Mouse (Mus musculus) intestine, embryonic 15.5 days (tissue): Measurements from ENCODE around the gene Nemp1. TPM values are rescaled to one million over a fixed set of nuclear protein-coding genes. Genes with fewer than 3 reads are reported as not detected.

Source experiments
- ATAC-seq: fragments of 200-750 bp; cut with Nextera tagmentation; 2 replicates; pipeline ENCODE4 v1.8.0; 2017; ENCODE audit warnings: moderate TSS enrichment, moderate library complexity
- H3K27ac ChIP-seq: fragments of 300-500 bp; sonication (generic); 2 replicates; pipeline ENCODE4 v1.5.1; 2015; ENCODE audit warnings: mild to moderate bottlenecking, inconsistent platforms
- H3K27me3 ChIP-seq: fragments of 300-500 bp; sonication (generic); replicated peaks from 2 replicates; pipeline ENCODE4 v1.6.1; 2015; ENCODE audit warnings: inconsistent platforms
- H3K36me3 ChIP-seq: fragments of 300-500 bp; sonication (generic); 2 replicates; pipeline ENCODE4 v1.6.1; 2015; ENCODE audit warnings: inconsistent platforms
- H3K4me1 ChIP-seq: fragments of 300-500 bp; sonication (generic); replicated peaks from 2 replicates; pipeline ENCODE4 v1.6.1; 2015; ENCODE audit warnings: inconsistent platforms
- H3K4me2 ChIP-seq: fragments of 300-500 bp; sonication (generic); replicated peaks from 2 replicates; pipeline ENCODE4 v1.6.1; 2015; ENCODE audit warnings: mild to moderate bottlenecking, inconsistent platforms
- H3K4me3 ChIP-seq: fragments of 300-500 bp; sonication (generic); replicated peaks from 2 replicates; pipeline ENCODE4 v1.5.1; 2015; ENCODE audit warnings: inconsistent platforms
- H3K9ac ChIP-seq: fragments of 300-500 bp; sonication (generic); 2 replicates; pipeline ENCODE4 v1.6.1; 2015; ENCODE audit warnings: inconsistent platforms
- H3K9me3 ChIP-seq: fragments of 300-500 bp; sonication (generic); 2 replicates; pipeline ENCODE4 v1.6.1; 2016; ENCODE audit warnings: inconsistent platforms
- WGBS: fragments of 180-500 bp; shearing (Covaris S2); methylation state at CpG from one replicate; pipeline ENCODE4 v1.1.7; 2015; 5-methylcytosine and 5-hydroxymethylcytosine counted together
- polyA plus RNA-seq: library from polyadenylated mRNA; unstranded; fragments of >200 nt; fragmentation: Nextera tagmentation; extraction: Ambion mirVana; gene quantifications from 2 replicates; pipeline ENCODE4 v1.2.1, GENCODE M21; 2015

The Nemp1 gene
- polyA plus RNA-seq, result 5.7 and 6.9 TPM in 2 replicates

DNA sequence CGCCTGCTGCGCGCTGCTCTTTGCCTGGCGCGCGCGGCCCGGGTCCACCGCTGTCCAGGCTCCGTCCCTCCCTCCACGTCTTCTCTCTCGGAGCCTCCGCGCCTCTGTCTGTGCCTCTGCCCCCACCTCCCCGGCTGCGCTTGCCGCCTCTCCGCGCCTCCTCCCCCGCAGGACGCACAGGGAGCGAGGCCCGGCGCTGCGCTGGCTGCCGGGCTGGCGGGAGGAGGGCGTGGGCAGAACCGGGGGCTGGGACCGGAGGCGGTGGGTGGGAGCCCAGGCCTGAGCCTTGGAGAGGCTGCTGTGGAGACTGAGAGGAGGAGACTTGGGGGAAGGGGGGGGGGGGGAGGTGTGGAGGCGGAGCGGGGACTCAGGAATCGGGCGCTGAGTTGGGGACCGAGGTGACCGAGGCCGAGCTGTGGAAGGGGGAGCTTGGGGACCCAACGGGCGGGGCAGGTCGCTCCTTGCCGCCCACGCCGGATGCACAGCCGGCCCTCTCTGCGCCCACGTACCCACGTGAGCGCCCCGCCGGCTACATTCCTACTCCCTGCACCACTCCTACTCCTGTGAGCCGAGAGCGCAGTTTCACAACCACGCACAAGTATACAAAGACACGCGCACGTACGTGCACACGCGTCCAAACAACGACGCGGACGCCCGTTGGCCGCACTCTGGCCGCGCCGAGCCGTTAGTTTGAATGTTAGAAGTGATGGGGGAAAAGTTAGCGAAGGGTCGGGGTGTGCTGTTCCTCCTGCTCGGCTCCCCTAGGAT, at the start of gene Nemp1:
Nemp1 (plus strand) TSS at position 401 of the 768 bp plus-strand sequence.
- peak; percentile 49 for ATAC-seq
- under 1% methylated on average over 68 of the region's 73 CpGs for WGBS
- H3K4me1 ChIP-seq, result peaks cover 62% of the 10 kb centered on the region
- peak within 1 kb of the TSS; percentile 68 for H3K4me3 ChIP-seq
- no peaks in the 10 kb centered on the region for H3K36me3 ChIP-seq
- peaks cover 4% of the 10 kb centered on the region; the same call in 1 of the 2 replicates for H3K27me3 ChIP-seq
- H3K9me3 ChIP-seq, result no peaks in the 10 kb centered on the region
- peak within 1 kb of the TSS; percentile 97 for H3K27ac ChIP-seq
- H3K4me2 ChIP-seq, result peak within 1 kb of the TSS; percentile 93
- H3K9ac ChIP-seq, result peak within 1 kb of the TSS; percentile 73

DNA sequence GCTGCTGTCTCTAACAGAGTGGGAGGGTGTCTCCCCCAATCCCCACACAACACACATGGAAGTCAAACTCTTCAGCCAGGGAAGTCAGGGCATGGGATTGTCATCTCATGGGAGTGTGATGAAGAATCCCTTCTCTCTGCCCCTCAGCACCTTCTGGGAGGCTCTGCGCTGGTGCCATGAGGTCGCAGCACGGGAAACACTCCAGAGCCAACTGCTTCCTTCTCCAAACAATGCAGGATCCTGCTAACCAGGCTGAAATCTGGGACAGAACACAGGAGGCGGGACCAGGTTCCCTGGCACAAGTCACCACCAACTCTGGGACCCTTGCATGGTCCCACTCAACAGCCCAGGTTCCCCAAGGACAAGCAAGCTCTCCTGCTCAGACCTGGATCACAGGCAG, 49.4 kb upstream of the Nemp1 start:
- no peaks in the 10 kb centered on the region for H3K9me3 ChIP-seq
- no peaks in the 10 kb centered on the region for H3K27me3 ChIP-seq
- 52% methylated on average over 4 of the region's 4 CpGs for WGBS
- H3K4me1 ChIP-seq, result peaks cover 79% of the 10 kb centered on the region
- no peak for ATAC-seq
- peak overlapping the region; percentile 95; the same call in 1 of the 2 replicates for H3K4me2 ChIP-seq
- peak overlapping the region; percentile 48; the same call in 1 of the 2 replicates for H3K27ac ChIP-seq
- no peak overlapping the region for H3K4me3 ChIP-seq
- H3K36me3 ChIP-seq, result peaks cover 3% of the 10 kb centered on the region; the same call in 1 of the 2 replicates
- peak overlapping the region; percentile 24; the same call in 1 of the 2 replicates for H3K9ac ChIP-seq

DNA sequence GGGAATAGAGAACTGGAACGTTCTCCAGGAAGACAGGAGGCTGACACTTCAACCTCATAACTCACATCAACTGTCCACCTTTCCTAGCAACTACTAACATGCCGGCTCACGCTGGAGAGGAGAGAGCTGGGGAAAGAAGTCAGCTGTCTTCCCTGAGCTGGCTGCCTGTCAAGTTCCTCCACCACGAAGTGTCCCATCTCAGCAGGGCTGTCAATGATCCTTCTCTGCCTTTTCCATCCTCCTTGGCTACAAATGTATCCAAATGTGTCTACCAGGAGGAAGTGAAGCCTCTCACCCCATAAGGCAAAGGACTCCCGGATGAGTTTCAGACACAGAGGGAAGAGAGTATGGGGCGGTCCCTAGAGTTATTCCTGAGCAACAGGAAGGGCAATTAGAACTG, 48.5 kb upstream of the Nemp1 start:
- Histone ChIP-seq H3K27me3 (no peaks in the 10 kb centered on the region), H3K36me3 (no peaks in the 10 kb centered on the region), H3K27ac (peak overlapping the region; percentile 2; the same call in 1 of the 2 replicates), H3K9me3 (no peaks in the 10 kb centered on the region), H3K4me1 (peaks cover 73% of the 10 kb centered on the region), H3K9ac (no peak overlapping the region), H3K4me3 (peak overlapping the region; percentile 74; the same call in 1 of the 2 replicates), H3K4me2 (peak overlapping the region; percentile 95)
- ATAC-seq, result no peak
- WGBS, result 24% methylated on average over 6 of the region's 6 CpGs

DNA sequence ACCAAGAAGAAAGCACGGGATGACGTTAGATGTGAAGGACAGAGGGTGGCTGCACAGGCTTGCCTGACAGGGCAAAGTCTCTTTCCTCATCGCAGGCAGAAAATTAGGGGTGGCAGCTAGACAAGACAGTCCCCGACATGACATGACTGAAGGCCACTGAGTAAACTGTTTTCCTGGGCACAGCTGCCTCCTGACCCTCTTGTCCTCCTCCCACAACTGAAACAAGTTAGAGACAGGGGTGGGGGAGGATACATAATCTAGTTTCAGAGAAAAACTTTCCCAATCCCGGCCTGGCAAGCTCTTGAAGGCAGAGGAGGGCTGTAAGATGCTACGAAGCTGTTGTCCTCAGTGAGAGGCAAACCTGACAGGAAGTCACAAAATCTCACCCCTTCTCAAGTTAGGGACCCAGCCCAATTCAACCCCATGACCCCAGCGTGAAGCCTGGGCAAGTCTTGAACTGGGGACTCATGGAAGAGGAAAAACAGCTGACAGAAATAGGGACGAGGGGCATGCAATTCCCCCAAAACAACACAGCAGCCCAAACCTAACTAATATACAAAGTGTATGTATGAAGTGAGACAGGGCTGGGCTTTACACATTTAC, 47.5 kb upstream of the Nemp1 start:
- WGBS, result 28% methylated on average over 8 of the region's 8 CpGs
- peak overlapping the region; percentile 74 for H3K9ac ChIP-seq
- H3K4me2 ChIP-seq, result peak overlapping the region; percentile 95
- ATAC-seq, result no peak
- H3K27ac ChIP-seq, result peak overlapping the region; percentile 92
- peaks cover 63% of the 10 kb centered on the region for H3K4me1 ChIP-seq
- no peaks in the 10 kb centered on the region for H3K36me3 ChIP-seq
- no peaks in the 10 kb centered on the region for H3K9me3 ChIP-seq
- H3K27me3 ChIP-seq, result no peaks in the 10 kb centered on the region
- H3K4me3 ChIP-seq, result peak overlapping the region; percentile 74

DNA sequence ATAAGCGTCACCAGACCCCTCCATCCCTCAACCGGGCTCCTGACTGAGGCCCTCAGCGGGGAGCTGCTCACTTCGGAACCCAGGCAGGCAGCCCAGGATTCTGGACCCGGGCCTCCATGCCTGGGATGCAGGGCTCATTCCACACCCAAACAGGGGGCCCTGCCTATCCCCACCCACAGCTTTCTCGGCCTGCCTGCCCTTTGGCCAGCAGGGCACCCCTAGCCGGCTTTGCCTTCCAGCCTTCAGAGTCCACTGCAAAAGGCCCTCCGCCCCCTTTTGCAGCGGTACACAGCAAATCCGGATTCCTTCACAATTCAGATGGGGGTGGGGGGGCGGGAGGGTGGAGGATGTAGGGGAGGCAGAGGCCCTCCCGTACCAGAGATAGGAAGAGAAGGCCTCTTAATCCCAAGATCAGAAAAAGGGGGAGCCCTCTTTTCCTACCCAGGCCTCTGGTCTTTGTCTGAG, 46.7 kb upstream of the Nemp1 start:
- H3K36me3 ChIP-seq, result no peaks in the 10 kb centered on the region
- H3K27ac ChIP-seq, result peak overlapping the region; percentile 92
- peak overlapping the region; percentile 74 for H3K4me3 ChIP-seq
- H3K4me2 ChIP-seq, result peak overlapping the region; percentile 95
- H3K9ac ChIP-seq, result peak overlapping the region; percentile 74
- H3K27me3 ChIP-seq, result no peaks in the 10 kb centered on the region
- WGBS, result 5% methylated on average over 12 of the region's 12 CpGs
- ATAC-seq, result 0 out of 2 replicates have a peak, but pooled peaks have one; percentile 3
- no peaks in the 10 kb centered on the region for H3K9me3 ChIP-seq
- peaks cover 55% of the 10 kb centered on the region for H3K4me1 ChIP-seq

DNA sequence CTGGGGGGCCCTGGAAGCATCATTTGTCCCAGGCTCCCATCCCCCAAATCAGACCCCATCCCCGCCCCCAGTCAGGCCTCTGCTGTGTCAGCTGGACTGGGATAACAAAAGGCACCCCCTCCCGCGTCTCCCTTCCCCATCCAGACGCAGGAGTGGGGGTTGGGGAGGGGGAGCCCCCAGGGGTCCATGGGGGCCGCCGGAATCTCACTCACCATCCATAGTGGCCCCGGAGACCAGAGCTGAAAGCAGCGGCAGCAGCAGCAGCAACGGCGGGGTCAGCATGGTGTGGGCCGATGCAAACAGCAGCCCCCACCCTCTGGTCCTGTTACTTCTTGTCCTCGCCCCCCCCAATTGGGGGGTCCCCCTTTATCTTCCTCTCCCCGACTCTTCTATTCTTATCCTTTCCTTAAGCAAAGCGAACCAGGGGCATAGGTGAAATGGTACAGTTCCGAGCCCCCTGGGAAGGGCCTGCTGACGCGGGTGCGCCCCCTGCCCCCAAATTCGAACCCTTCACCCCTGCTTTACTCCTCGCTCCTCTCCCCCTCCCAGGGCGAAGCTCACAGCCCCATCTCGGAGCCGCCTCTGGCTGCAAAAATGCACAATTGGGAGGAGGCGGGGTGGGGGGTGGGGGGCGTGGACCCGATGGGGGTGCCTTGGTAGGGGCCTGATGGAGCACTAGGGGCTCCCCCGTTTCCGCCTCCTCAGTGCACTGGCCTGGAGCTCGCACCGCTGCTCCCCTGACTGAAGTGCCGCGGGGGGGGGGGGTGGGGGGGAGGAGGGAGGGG, 46.1 kb upstream of the Nemp1 start, which contains the start of gene Lrp1:
Lrp1 (minus strand) TSS at position 743 of the 785 bp plus-strand sequence.
- Histone ChIP-seq H3K4me3 (peak within 1 kb of the TSS; percentile 74), H3K9ac (peak within 1 kb of the TSS; percentile 75), H3K36me3 (no peaks in the 10 kb centered on the region), H3K4me2 (peak within 1 kb of the TSS; percentile 95), H3K27me3 (no peaks in the 10 kb centered on the region), H3K9me3 (no peaks in the 10 kb centered on the region), H3K27ac (peak within 1 kb of the TSS; percentile 98), H3K4me1 (peaks cover 49% of the 10 kb centered on the region)
- WGBS, result under 1% methylated on average over 26 of the region's 32 CpGs
- peak; percentile 63 for ATAC-seq

DNA sequence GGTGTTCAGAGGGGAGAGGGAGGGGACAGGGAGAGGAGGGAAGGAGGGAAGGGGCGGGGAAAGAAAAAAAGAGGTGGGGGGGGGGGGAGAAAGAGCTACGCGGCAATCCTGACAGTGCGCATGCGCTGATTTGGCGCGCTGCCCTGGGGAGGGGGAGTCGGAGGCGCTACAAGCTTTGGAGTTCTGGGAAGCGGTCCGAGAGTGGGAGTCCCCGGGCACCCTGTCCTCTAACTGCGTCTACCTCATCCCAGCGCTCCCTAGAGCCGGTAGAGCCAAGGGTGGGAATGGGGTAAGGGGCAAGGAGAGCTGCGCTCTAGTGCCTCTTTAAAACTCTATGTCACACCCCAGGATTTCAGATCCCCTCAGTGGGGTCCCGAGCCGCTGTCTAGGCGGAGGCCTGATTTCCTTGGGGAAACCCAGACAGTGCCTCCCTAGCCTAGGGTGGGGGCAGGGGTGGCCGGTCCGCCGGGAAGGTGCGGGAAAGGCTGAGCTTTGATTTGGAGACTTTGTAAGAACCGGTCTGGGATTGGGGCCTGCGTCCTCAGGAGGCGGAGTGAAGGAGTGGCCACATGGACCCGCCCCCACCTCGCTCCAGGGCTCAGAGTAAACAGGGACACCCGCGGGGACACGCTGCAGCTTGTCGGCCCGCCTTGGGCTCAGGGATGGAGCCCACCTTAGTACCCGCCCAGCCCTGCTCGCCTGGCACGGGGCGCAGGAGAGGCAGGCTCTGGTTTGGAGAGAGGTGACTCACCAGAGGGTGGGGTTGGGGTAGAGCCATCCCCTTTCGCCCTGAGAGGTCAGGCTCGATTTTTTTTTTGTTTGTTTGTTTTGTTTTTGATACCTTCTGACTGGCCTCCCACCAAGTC, 45.3 kb upstream of the Nemp1 start:
- no peaks in the 10 kb centered on the region for H3K27me3 ChIP-seq
- H3K4me1 ChIP-seq, result peaks cover 41% of the 10 kb centered on the region
- under 1% methylated on average over 35 of the region's 39 CpGs for WGBS
- peak overlapping the region; percentile 74 for H3K4me3 ChIP-seq
- H3K36me3 ChIP-seq, result no peaks in the 10 kb centered on the region
- peak overlapping the region; percentile 75 for H3K9ac ChIP-seq
- ATAC-seq, result peak; percentile 93
- peaks cover 1% of the 10 kb centered on the region; the same call in 1 of the 2 replicates for H3K9me3 ChIP-seq
- peak overlapping the region; percentile 98 for H3K27ac ChIP-seq
- H3K4me2 ChIP-seq, result peak overlapping the region; percentile 95

DNA sequence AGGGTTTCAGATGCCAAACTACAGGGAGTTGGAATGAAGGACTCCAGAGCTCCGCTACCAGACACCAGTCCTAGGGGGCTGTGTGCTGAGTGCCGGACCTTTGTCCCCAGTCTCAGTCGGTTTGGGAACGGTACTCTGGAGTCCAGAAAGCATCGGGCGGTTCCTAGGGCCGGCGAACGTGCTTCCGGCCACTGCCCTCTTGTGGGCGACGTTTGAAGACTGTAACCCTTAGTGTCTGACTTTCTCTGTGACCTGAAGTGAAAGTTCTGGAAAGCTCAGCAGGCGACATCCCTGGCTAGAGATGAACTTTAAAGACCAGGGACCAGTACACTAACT, 44.7 kb upstream of the Nemp1 start:
- Histone ChIP-seq H3K4me2 (peak overlapping the region; percentile 95), H3K9ac (peak overlapping the region; percentile 75), H3K27me3 (no peaks in the 10 kb centered on the region), H3K4me1 (peaks cover 36% of the 10 kb centered on the region), H3K9me3 (peaks cover 4% of the 10 kb centered on the region; the same call in 1 of the 2 replicates), H3K36me3 (no peaks in the 10 kb centered on the region), H3K4me3 (peak overlapping the region; percentile 74), H3K27ac (peak overlapping the region; percentile 98)
- peak; percentile 52 for ATAC-seq
- WGBS, result 2% methylated on average over 13 of the region's 13 CpGs

DNA sequence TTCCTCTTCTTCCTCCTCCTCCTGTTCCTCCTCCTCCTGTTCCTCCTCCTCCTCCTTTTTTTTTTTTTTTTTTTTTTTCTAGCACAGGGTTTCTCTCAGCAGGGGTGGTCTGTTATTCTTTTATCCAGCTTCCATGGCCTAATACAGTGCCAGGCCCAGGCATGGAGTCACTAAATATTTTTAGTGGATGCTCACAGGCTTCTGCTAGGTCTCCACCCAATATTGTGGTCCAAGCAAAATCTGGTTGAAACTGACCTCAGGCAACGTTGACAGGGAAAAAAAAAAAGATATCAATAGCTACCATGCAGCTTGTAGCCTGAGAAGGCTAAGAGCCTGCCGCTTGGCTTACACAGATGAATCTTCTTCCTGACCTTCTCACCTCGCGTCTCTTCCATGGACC, 44.0 kb upstream of the Nemp1 start:
- H3K4me3 ChIP-seq, result no peak overlapping the region
- no peak overlapping the region for H3K4me2 ChIP-seq
- H3K27me3 ChIP-seq, result no peaks in the 10 kb centered on the region
- H3K27ac ChIP-seq, result no peak overlapping the region
- H3K4me1 ChIP-seq, result peaks cover 30% of the 10 kb centered on the region
- no peaks in the 10 kb centered on the region for H3K36me3 ChIP-seq
- no peak overlapping the region for H3K9ac ChIP-seq
- peaks cover 4% of the 10 kb centered on the region; the same call in 1 of the 2 replicates for H3K9me3 ChIP-seq
- ATAC-seq, result no peak
- WGBS, result 68% methylated on average over 4 of the region's 4 CpGs

DNA sequence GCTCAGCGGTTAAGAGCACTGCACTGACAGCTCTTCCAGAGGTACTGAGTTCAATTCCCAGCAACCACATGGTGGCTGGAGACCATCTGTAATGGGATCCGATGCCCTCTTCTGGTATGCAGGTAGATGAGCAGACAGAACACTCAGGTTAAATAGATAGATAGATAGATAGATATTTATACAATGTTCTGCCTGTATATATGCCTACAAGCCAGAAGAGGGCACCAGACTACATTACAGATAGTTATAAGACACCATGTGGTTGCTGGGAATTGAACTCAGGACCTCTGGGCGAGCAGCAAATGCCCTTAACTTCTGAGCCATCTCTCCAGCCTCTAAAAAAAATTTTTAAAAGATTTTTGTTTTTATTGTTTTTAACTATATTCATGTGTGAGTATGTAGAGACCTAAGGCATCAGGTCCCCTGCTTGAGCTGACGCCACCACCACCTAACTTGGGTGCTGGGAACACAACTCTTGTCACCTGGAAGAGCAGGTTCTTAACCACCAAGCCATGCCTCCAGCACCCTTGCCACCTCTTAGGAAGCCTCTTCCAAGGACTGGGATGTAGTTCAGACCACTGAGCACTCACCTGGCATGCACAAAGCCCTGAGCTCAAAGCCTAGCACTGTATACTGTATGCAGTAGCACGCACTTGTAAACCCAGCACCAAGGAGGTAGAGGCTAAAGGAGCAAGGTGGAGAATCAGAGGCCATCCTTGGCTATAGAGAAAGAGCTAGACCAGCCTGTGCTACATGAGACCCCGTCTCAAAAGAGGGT, 43.1 kb upstream of the Nemp1 start:
- no peak for ATAC-seq
- 92% methylated on average over 6 of the region's 6 CpGs for WGBS
- Histone ChIP-seq H3K9me3 (peaks cover 4% of the 10 kb centered on the region; the same call in 1 of the 2 replicates), H3K27me3 (no peaks in the 10 kb centered on the region), H3K4me1 (peaks cover 20% of the 10 kb centered on the region), H3K9ac (no peak overlapping the region), H3K27ac (no peak overlapping the region), H3K4me2 (no peak overlapping the region), H3K4me3 (no peak overlapping the region), H3K36me3 (no peaks in the 10 kb centered on the region)
